In the genomic region with DNA sequence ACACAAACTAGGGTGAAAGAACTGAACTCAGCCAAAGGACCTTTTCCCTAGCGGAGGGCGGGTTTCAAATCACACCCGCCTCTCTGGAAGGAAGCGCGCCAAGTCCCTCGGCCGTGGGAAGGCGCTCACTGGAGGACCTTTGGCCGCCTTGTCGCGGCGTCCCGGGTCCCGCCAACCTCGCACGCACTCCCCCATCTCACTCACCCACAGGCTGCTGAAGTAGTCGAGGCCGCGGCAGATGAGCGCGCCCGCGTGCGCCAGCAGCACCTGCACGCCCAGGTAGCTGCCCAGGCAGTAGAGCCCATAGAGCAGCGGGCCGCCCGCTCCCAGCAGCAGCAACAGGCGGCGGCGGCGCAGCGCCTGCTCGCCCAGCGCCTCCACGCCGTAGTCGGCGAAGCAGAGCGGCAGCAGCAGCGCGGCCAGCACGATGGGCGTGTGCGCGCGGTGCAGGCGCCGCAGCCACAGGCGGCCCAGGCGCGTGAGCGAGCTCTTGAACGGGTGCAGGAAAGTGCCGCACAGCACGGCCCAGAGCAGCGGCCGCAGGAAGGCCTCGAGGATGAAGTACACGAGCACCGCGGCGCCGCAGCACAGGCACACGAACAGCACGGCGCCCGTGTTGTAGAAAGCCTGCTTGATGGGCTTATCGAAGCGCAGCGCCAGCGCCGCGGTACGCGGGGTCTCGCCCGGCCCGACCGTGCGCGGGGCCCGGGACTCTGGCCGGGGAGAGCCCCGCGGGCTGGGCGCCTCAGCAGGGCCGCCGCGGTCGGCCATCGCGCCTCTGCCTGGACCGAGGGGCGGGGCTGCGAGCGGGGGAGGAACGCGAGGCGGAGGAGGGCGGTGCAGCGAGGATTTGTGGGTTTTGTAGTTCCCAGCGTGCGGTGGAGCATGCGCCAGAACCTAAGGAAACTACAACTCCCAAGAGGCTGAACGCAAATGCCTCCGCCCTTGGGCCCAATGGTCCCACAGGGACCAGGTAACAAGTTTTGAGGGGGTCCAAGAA, we compare ENCODE assay signal across 8 mouse cellular contexts. TPM values are rescaled to one million over a fixed set of nuclear protein-coding genes. Genes with fewer than 3 reads are reported as not detected.
DNase-seq lines count a peak whose midpoint lies in the region; ATAC-seq lines count a peak whose summit lies in the region.

Gene Tmem245, minus strand, starts transcription at position 797 of the 1,000 bp plus-strand sequence.

- peak within 1 kb of the TSS; percentile 86 for H3K4me3 ChIP-seq in hindbrain, embryonic 16.5 days (ENCODE audit: low read length)
- peak within 1 kb of the TSS; percentile 49 for H3K4me3 ChIP-seq in macrophage (ENCODE audit: inconsistent target)

- H3K36me3 ChIP-seq in hindbrain, embryonic 16.5 days (ENCODE audit: control insufficient read depth, insufficient read depth, low read length), result no peaks in the 10 kb centered on the region
- no peaks in the 10 kb centered on the region for H3K36me3 ChIP-seq in macrophage (ENCODE audit: inconsistent target)

- H3K9ac ChIP-seq in hindbrain, embryonic 16.5 days (ENCODE audit: low read depth, low read length), result peak within 1 kb of the TSS; percentile 91

- no peaks in the 10 kb centered on the region for H3K27me3 ChIP-seq in hindbrain, embryonic 16.5 days (replicated peaks; ENCODE audit: control insufficient read depth, insufficient read depth, low read length)

- H3K4me2 ChIP-seq in hindbrain, embryonic 16.5 days (ENCODE audit: low read length), result peak within 1 kb of the TSS; percentile 89

- H3K27ac ChIP-seq in hindbrain, embryonic 16.5 days (ENCODE audit: low read depth, low read length), result peak within 1 kb of the TSS; percentile 89
- no peak within 1 kb of the TSS for H3K27ac ChIP-seq in macrophage

- H3K79me2 ChIP-seq in macrophage (ENCODE audit: inconsistent target), result peaks cover 44% of the 10 kb centered on the region

- under 1% methylated on average over 101 of the region's 107 CpGs for WGBS in hindbrain, embryonic 16.5 days
- WGBS in macrophage (ENCODE audit: missing documents), result under 1% methylated on average over 99 of the region's 107 CpGs

- DNase-seq in WW6 (ENCODE audit: low read depth, low spot score), result peak; percentile 84
- peak; percentile 89 to 90 for DNase-seq in cerebellum, postnatal 4 days (ENCODE audit: low spot score in 2 of 2)
- DNase-seq in gastrocnemius, adult 18-20 months (ENCODE audit: low spot score), result peak; percentile 96
- peak; percentile 90 to 94 for DNase-seq in left cerebral cortex, adult 18-20 months (ENCODE audit: low spot score in 2 of 2)
- peak; percentile 96 for DNase-seq in right cerebral cortex, adult 18-20 months
- DNase-seq in urinary bladder, postnatal 10 days (ENCODE audit: low spot score), result peak; percentile 74

- H3K4me1 ChIP-seq in hindbrain, embryonic 16.5 days (ENCODE audit: control insufficient read depth, insufficient read depth, low read depth, low read length), result peaks cover 16% of the 10 kb centered on the region

- peak; percentile 96 for ATAC-seq in hindbrain, embryonic 16.5 days

- H3K9me3 ChIP-seq in hindbrain, embryonic 16.5 days (ENCODE audit: control insufficient read depth, low read length), result no peaks in the 10 kb centered on the region

RNA-seq across cellular contexts. Expression of gene Tmem245, which starts in this region (rescaled TPM):
- 10 to 100 TPM; 19.7 to 21.1 TPM for total RNA-seq in gastrocnemius, adult 18-20 months (2021)
- polyA plus RNA-seq in hindbrain, embryonic 16.5 days (2015; fragmentation: Nextera tagmentation; extraction: Ambion mirVana), result 8.1 and 9.5 TPM in 2 replicates
- total RNA-seq in left cerebral cortex, adult 18-20 months (2021), result 10 to 100 TPM; 37.7 to 45.7 TPM
- total RNA-seq in macrophage (2018; cell fraction: chromatin; rRNA removed), result 10 to 100 TPM; 14.3 to 76.8 (median 41.9) TPM
- total RNA-seq in macrophage (2018; cell fraction: cytosol; rRNA removed), result 10 to 100 TPM in 25 of 26 experiments, 1 to 10 TPM in 1; 9.8 to 27.3 (median 16.5) TPM
- total RNA-seq in macrophage (2018; cell fraction: nucleus; rRNA removed), result 10 to 100 TPM; 14.3 to 63.3 (median 28.7) TPM
- 6.2 to 12.1 TPM (median 8.7 TPM) in 3 replicates for polyA plus RNA-seq in macrophage (2018)
